Mouse (Mus musculus): ENCODE data around the gene Mgarp.
"Not testable (repeated sequence)": the region's sequence is repeated elsewhere in the genome, so short reads cannot be mapped to it uniquely, and the experiment has no call there.

GRCm38 (mm10) chr3:51345017-51345416, 51.5 kb downstream of the Mgarp start:
- TF ChIP-seq POLR2A, CTCF (IDR thresholded peaks at IDR 0.05; ENCODE audit: extremely low read depth, insufficient read depth, low read length): not testable (repeated sequence)
